Mouse (Mus musculus) CH12.LX (cell line): ENCODE data around the gene Dcn. TPM values are rescaled to one million over a fixed set of nuclear protein-coding genes. Genes with fewer than 3 reads are reported as not detected.

Experiments
- DNase-seq: peaks from one replicate; pipeline ENCODE4 v3.0.0-alpha.2; 2013; ENCODE audit errors: extremely low read depth
- H3K27ac ChIP-seq: 2 replicates; pipeline ENCODE4 v1.5.1; 2012; ENCODE audit warnings: low read depth, mild to moderate bottlenecking, control low read depth, moderate library complexity; ENCODE audit not compliant: insufficient read depth
- H3K27me3 ChIP-seq: replicated peaks from 2 replicates; pipeline ENCODE3; 2012; ENCODE audit warnings: inconsistent platforms
- H3K36me3 ChIP-seq, 2 experiments: replicated peaks in 1 of 2; 2 replicates each; pipeline versions ENCODE3 to v1.6.1; 2012; ENCODE audit warnings: inconsistent platforms in 1 of 2, low read length in 1 of 2, mild to moderate bottlenecking in 1 of 2, mixed read lengths in 1 of 2, moderate library complexity in 1 of 2; ENCODE audit not compliant: control insufficient read depth in 1 of 2, insufficient read depth in 1 of 2
- H3K4me1 ChIP-seq, 2 experiments: 2 replicates each; pipeline ENCODE4 v1.6.1; 2012; ENCODE audit warnings: inconsistent platforms in 1 of 2, moderate library complexity in 1 of 2; ENCODE audit not compliant: insufficient read depth in 2 of 2, control insufficient read depth in 1 of 2
- H3K4me2 ChIP-seq: 2 replicates; pipeline ENCODE4 v1.6.1; 2012; ENCODE audit warnings: low read depth, mild to moderate bottlenecking, control low read depth; ENCODE audit not compliant: poor library complexity, insufficient read depth, severe bottlenecking
- H3K4me3 ChIP-seq, 3 experiments: fragments of 150-350 bp in 1 of 3; sonication (generic) in 1 of 3; replicated peaks in 1 of 3; 2 replicates each; pipeline versions ENCODE3 to v1.5.1; 2011 to 2012; ENCODE audit warnings: low read depth in 2 of 3, low read length in 2 of 3, mild to moderate bottlenecking in 2 of 3, moderate library complexity in 2 of 3, control low read depth in 1 of 3, improper control_type of control experiment in 1 of 3, inconsistent platforms in 1 of 3, mixed read lengths in 1 of 3; ENCODE audit not compliant: poor library complexity in 1 of 3
- H3K79me2 ChIP-seq: replicated peaks from 2 replicates; pipeline ENCODE4 v1.6.1; 2012; ENCODE audit warnings: mild to moderate bottlenecking, moderate library complexity; ENCODE audit not compliant: control insufficient read depth, poor library complexity, insufficient read depth, severe bottlenecking; ENCODE audit errors: extremely low read depth
- H3K9ac ChIP-seq: 2 replicates; pipeline ENCODE4 v1.6.1; 2012; ENCODE audit warnings: low read depth, mild to moderate bottlenecking, control low read depth, moderate library complexity; ENCODE audit not compliant: insufficient read depth
- H3K9me3 ChIP-seq: replicated peaks from 2 replicates; pipeline ENCODE3; 2012; ENCODE audit warnings: low read length, inconsistent platforms, mixed read lengths
- BHLHE40 ChIP-seq: IDR thresholded peaks from 2 replicates; pipeline ENCODE4 v1.6.1; 2011; ENCODE audit warnings: mild to moderate bottlenecking, low read depth, low read length, improper control_type of control experiment
- CTCF ChIP-seq, 2 experiments: IDR thresholded peaks in 1 of 2; conservative IDR thresholded peaks in 1 of 2; 2 replicates each; pipeline ENCODE4 v1.5.1; 2011 to 2012; ENCODE audit warnings: low read depth in 2 of 2, low read length in 2 of 2, improper control_type of control experiment in 1 of 2, inconsistent platforms in 1 of 2, mild to moderate bottlenecking in 1 of 2, moderate library complexity in 1 of 2
- E2F4 ChIP-seq: IDR thresholded peaks from 2 replicates; pipeline ENCODE4 v1.6.1; 2011; ENCODE audit warnings: low read depth, low read length, improper control_type of control experiment; ENCODE audit not compliant: insufficient replicate concordance
- EP300 ChIP-seq: IDR thresholded peaks from 2 replicates; pipeline ENCODE4 v1.6.1; 2011; ENCODE audit warnings: low read length, improper control_type of control experiment
- GABPA ChIP-seq: IDR thresholded peaks from 2 replicates; pipeline ENCODE4 v1.6.1; 2012; ENCODE audit warnings: low read depth, low read length, improper control_type of control experiment, inconsistent platforms; ENCODE audit not compliant: insufficient replicate concordance
- HCFC1 ChIP-seq: IDR thresholded peaks from 2 replicates; pipeline ENCODE4 v1.6.1; 2012; ENCODE audit warnings: low read depth, mild to moderate bottlenecking, inconsistent platforms, low read length, improper control_type of control experiment
- JUN ChIP-seq: IDR thresholded peaks from 2 replicates; pipeline ENCODE4 v1.6.1; 2011; ENCODE audit warnings: low read depth, mild to moderate bottlenecking, low read length, improper control_type of control experiment, moderate library complexity; ENCODE audit not compliant: insufficient read depth
- KAT2A ChIP-seq: IDR thresholded peaks from 2 replicates; pipeline ENCODE4 v1.6.1; 2012; ENCODE audit warnings: low read length, improper control_type of control experiment, inconsistent platforms; ENCODE audit not compliant: insufficient replicate concordance
- MAFK ChIP-seq: IDR thresholded peaks from 2 replicates; pipeline ENCODE4 v1.6.1; 2011; ENCODE audit warnings: low read length, improper control_type of control experiment; ENCODE audit not compliant: insufficient replicate concordance
- MAZ ChIP-seq: IDR thresholded peaks from 2 replicates; pipeline ENCODE4 v1.6.1; 2012; ENCODE audit warnings: low read depth, mild to moderate bottlenecking, inconsistent platforms, low read length, improper control_type of control experiment, moderate library complexity
- MEF2A ChIP-seq: IDR thresholded peaks from 2 replicates; pipeline ENCODE4 v1.6.1; 2014; ENCODE audit warnings: low read depth, mild to moderate bottlenecking, inconsistent platforms, low read length, improper control_type of control experiment, borderline replicate concordance
- MXI1 ChIP-seq: IDR thresholded peaks from 2 replicates; pipeline ENCODE4 v1.6.1; 2011; ENCODE audit warnings: mild to moderate bottlenecking, low read depth, low read length, improper control_type of control experiment
- MYC ChIP-seq: IDR thresholded peaks from 2 replicates; pipeline ENCODE4 v1.6.1; 2011; ENCODE audit warnings: low read depth, mild to moderate bottlenecking, improper control_type of control experiment, low read length
- NELFE ChIP-seq: IDR thresholded peaks from 2 replicates; pipeline ENCODE4 v1.6.1; 2011; ENCODE audit warnings: low read depth, low read length, improper control_type of control experiment
- NRF1 ChIP-seq: IDR thresholded peaks from 2 replicates; pipeline ENCODE4 v1.6.1; 2014; ENCODE audit warnings: low read depth, mild to moderate bottlenecking, inconsistent platforms, low read length, improper control_type of control experiment, moderate library complexity
- PAX5 ChIP-seq: IDR thresholded peaks from 2 replicates; pipeline ENCODE4 v1.6.1; 2012; ENCODE audit warnings: low read length, inconsistent platforms, mixed read lengths
- POLR2A ChIP-seq: IDR thresholded peaks from 2 replicates; pipeline ENCODE4 v1.6.1; 2011; ENCODE audit warnings: low read depth, mild to moderate bottlenecking, improper control_type of control experiment, low read length
- POLR2AphosphoS2 ChIP-seq: IDR thresholded peaks from 2 replicates; pipeline ENCODE4 v1.6.1; 2011; ENCODE audit warnings: low read depth, low read length, improper control_type of control experiment
- RAD21 ChIP-seq: IDR thresholded peaks from 2 replicates; pipeline ENCODE4 v1.6.1; 2011; ENCODE audit warnings: low read depth, mild to moderate bottlenecking, low read length, improper control_type of control experiment, moderate library complexity
- RCOR1 ChIP-seq: conservative IDR thresholded peaks from 2 replicates; pipeline ENCODE4 v1.6.1; 2012; ENCODE audit warnings: low read depth, mild to moderate bottlenecking, inconsistent platforms, low read length, improper control_type of control experiment
- SIN3A ChIP-seq: IDR thresholded peaks from 2 replicates; pipeline ENCODE4 v1.6.1; 2012; ENCODE audit warnings: low read length, improper control_type of control experiment, inconsistent platforms
- TBP ChIP-seq: conservative IDR thresholded peaks from 2 replicates; pipeline ENCODE4 v1.6.1; 2011; ENCODE audit warnings: low read depth, low read length, improper control_type of control experiment
- TCF12 ChIP-seq: IDR thresholded peaks from 2 replicates; pipeline ENCODE4 v1.6.1; 2014; ENCODE audit warnings: low read depth, mild to moderate bottlenecking, inconsistent platforms, low read length, improper control_type of control experiment
- USF1 ChIP-seq: IDR thresholded peaks from 2 replicates; pipeline ENCODE4 v1.6.1; 2014; ENCODE audit warnings: low read depth, mild to moderate bottlenecking, inconsistent platforms, low read length, improper control_type of control experiment
- ZC3H11A ChIP-seq: IDR thresholded peaks from 2 replicates; pipeline ENCODE4 v1.6.1; 2012; ENCODE audit warnings: low read depth, mild to moderate bottlenecking, inconsistent platforms, low read length, improper control_type of control experiment
- ZMIZ1 ChIP-seq: IDR thresholded peaks from 2 replicates; pipeline ENCODE4 v1.6.1; 2012; ENCODE audit warnings: low read depth, mild to moderate bottlenecking, inconsistent platforms, low read length, improper control_type of control experiment
- ZNF384 ChIP-seq: IDR thresholded peaks from 2 replicates; pipeline ENCODE4 v1.6.1; 2012; ENCODE audit warnings: low read depth, low read length, improper control_type of control experiment, inconsistent platforms
- dilution Hi-C: fragments of 300-500 bp; cut with MboI; formaldehyde crosslinking; loops from 2 replicates; pipeline ENCODE4 v1.14.3; 2020; ENCODE audit warnings: low sequenced_read_pairs; ENCODE audit not compliant: extremely low pct_unique_long_range_greater_than_20kb, extremely low pct_ligation_motif_present
- in situ Hi-C: fragments of 300-500 bp; cut with MboI; formaldehyde crosslinking; loops from 3 replicates; pipeline ENCODE4 v1.14.3; 2019; ENCODE audit warnings: low sequenced_read_pairs, low pct_ligation_motif_present, low pct_unique_long_range_greater_than_20kb, mixed read lengths
- polyA plus RNA-seq: library from polyadenylated mRNA; unstranded; fragments of >175 nt; gene quantifications from 2 replicates; pipeline ENCODE4 v1.2.1, GENCODE M21; 2012; ENCODE audit warnings: low read depth; ENCODE audit not compliant: insufficient read length
- total RNA-seq, 2 experiments: library from RNA; depleted of rRNA; stranded (reverse); fragments of 300-350 nt in 1 of 2; fragments of >200 nt in 1 of 2; gene quantifications; 2 replicates each; pipeline ENCODE4 v1.2.3; 2012 to 2014

Dcn gene
- total and polyA plus RNA-seq, 3 experiments: not detected

DNA sequence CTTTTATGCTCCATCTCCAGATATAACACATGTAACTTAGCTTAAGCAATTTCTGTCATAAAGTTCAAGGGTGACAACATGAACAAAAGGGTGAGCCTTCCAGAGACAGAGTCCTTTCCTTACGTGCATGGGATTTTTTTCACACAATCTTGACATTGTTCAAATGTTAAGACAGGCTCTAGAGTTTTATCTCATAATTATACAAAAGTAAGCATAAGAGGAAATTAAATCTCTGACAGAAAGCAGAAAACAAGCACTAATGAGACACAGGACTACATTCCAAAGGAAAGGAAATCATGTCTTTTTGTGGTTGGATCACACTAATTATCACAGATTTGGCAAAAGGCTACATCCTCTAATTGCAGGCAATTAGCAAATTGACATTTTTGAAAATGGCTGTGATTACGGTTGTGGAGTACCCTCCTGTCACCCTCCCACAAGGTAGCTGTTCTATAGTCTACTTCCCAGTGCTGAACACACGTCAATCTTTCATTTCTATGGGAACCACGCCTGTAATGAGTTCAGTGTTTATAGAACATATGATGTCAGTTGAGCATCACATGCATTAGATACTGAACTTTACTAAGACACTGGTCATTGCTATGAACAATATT, 13.1 kb downstream of the Dcn start:
- dilution Hi-C loops (no loop called here), in situ Hi-C loops (no loop called here)
- TF ChIP-seq POLR2AphosphoS2 (no peak), USF1 (no peak), ZC3H11A (no peak), EP300 (no peak), HCFC1 (no peak), TBP (no peak), MXI1 (no peak), JUN (no peak), PAX5 (no peak), ZNF384 (no peak), RCOR1 (no peak), SIN3A (no peak), E2F4 (no peak), BHLHE40 (no peak), CTCF (conservative IDR thresholded peaks at IDR 0.05 in 1 of 2, IDR thresholded peaks at IDR 0.05 in 1 of 2; ENCODE audit: low read depth in 2 of 2, low read length in 2 of 2) (no peak), POLR2A (no peak)
- no peaks in the 10 kb centered on the region for H3K27me3 ChIP-seq
- no peaks in the 10 kb centered on the region for H3K79me2 ChIP-seq
- H3K36me3 ChIP-seq: no peaks in the 10 kb centered on the region
- no peak for DNase-seq
- no peaks in the 10 kb centered on the region for H3K4me1 ChIP-seq
- no peak overlapping the region for H3K27ac ChIP-seq
- H3K9me3 ChIP-seq: no peaks in the 10 kb centered on the region
- H3K4me3 ChIP-seq: no peak overlapping the region
- H3K9ac ChIP-seq: no peak overlapping the region
- H3K4me2 ChIP-seq: no peak overlapping the region

DNA sequence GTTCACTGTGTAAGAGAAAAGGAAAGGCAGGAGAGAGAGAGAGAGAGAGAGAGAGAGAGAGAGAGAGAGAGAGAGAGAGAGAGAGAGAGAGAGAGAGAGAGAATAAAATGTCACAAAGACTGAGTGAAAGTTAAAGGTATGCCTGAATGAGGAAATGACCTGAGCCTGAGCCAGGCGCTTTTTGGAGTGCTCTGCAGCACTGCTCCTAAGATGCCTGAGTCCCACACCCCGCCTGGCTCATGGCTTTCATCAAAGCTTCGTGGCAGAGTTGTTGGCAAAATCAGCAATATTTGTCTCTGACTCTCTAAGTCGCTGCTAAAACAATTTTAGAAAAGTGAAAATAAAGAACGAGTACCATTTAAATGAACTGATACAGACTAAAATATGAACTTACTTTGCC, 18.2 kb downstream of the Dcn start:
- Histone ChIP-seq H3K27me3 (no peaks in the 10 kb centered on the region), H3K9ac (no peak overlapping the region), H3K9me3 (no peaks in the 10 kb centered on the region), H3K36me3 (no peaks in the 10 kb centered on the region), H3K4me2 (no peak overlapping the region), H3K4me3 (no peak overlapping the region), H3K27ac (no peak overlapping the region), H3K79me2 (no peaks in the 10 kb centered on the region), H3K4me1 (no peaks in the 10 kb centered on the region)
- dilution Hi-C loops (no loop called here), in situ Hi-C loops (no loop called here)
- TF ChIP-seq GABPA (no peak), MEF2A (no peak), KAT2A (no peak), NRF1 (no peak), NELFE (no peak), ZC3H11A (no peak), MXI1 (no peak), MYC (no peak), CTCF (conservative IDR thresholded peaks at IDR 0.05 in 1 of 2, IDR thresholded peaks at IDR 0.05 in 1 of 2; ENCODE audit: low read depth in 2 of 2, low read length in 2 of 2) (no peak), TCF12 (no peak), MAFK (no peak), RAD21 (no peak), USF1 (no peak), POLR2AphosphoS2 (no peak), MAZ (no peak), ZMIZ1 (no peak)
- no peak for DNase-seq
